Mouse (Mus musculus) ES-Bruce4 (cell line): ENCODE measurements around the gene Hist1h4f. TPM values are rescaled to one million over a fixed set of nuclear protein-coding genes. Genes with fewer than 3 reads are reported as not detected.
"Not testable (repeated sequence)": the region's sequence is repeated elsewhere in the genome, so short reads cannot be mapped to it uniquely, and the experiment has no call there.

Experiments used
- H3K27ac ChIP-seq: 2 replicates; pipeline ENCODE4 v1.5.1; 2012; ENCODE audit warnings: low read length, inconsistent platforms; ENCODE audit not compliant: insufficient read depth
- H3K27me3 ChIP-seq: 2 replicates; pipeline ENCODE4 v1.6.1; 2012; ENCODE audit warnings: mild to moderate bottlenecking, low read length, inconsistent platforms; ENCODE audit not compliant: control insufficient read depth, poor library complexity, insufficient read depth, severe bottlenecking
- H3K36me3 ChIP-seq: 2 replicates; pipeline ENCODE4 v1.6.1; 2012; ENCODE audit warnings: inconsistent platforms, mild to moderate bottlenecking, low read length, moderate library complexity; ENCODE audit not compliant: control insufficient read depth, poor library complexity, insufficient read depth, severe bottlenecking
- H3K4me1 ChIP-seq: one replicate; pipeline ENCODE4 v1.8.1; 2011; ENCODE audit warnings: low read length; ENCODE audit not compliant: control insufficient read depth, insufficient read depth
- H3K4me3 ChIP-seq: 2 replicates; pipeline ENCODE4 v1.5.1; 2011; ENCODE audit warnings: low read depth, mild to moderate bottlenecking, low read length
- H3K9ac ChIP-seq: 2 replicates; pipeline ENCODE4 v1.6.1; 2012; ENCODE audit warnings: low read depth, mild to moderate bottlenecking, inconsistent platforms; ENCODE audit not compliant: poor library complexity, severe bottlenecking
- H3K9me3 ChIP-seq: replicated peaks from 2 replicates; pipeline ENCODE4 v1.6.1; 2012; ENCODE audit warnings: mild to moderate bottlenecking, low read length, inconsistent platforms; ENCODE audit not compliant: control insufficient read depth, poor library complexity, insufficient read depth, severe bottlenecking
- CTCF ChIP-seq: IDR thresholded peaks from one replicate; pipeline ENCODE4 v1.8.1; 2011; ENCODE audit warnings: low read depth, low read length
- EP300 ChIP-seq: IDR thresholded peaks from 2 replicates; pipeline ENCODE4 v1.6.1; 2011; ENCODE audit warnings: low read depth, low read length; ENCODE audit not compliant: insufficient read depth
- POLR2A ChIP-seq: IDR thresholded peaks from one replicate; pipeline ENCODE4 v1.8.1; 2011; ENCODE audit warnings: low read length; ENCODE audit not compliant: insufficient read depth
- polyA plus RNA-seq: library from polyadenylated mRNA; stranded (reverse); fragments of >200 nt; gene quantifications from 2 replicates; pipeline ENCODE4 v1.2.4, GENCODE M21; 2011; ENCODE audit warnings: low read depth; ENCODE audit not compliant: missing spikeins, insufficient read depth, insufficient read length

Gene Hist1h4f
- polyA plus RNA-seq, 1 experiment = 24.1 TPM

GRCm38 (mm10) chr13:23562699-23563462, 11.4 kb upstream of the Hist1h4f start:
- H3K4me1 ChIP-seq = no peaks in the 10 kb centered on the region
- H3K36me3 ChIP-seq = no peaks in the 10 kb centered on the region
- peak overlapping the region; percentile 84 for H3K4me3 ChIP-seq
- H3K9ac ChIP-seq = peak overlapping the region; percentile 97
- no peaks in the 10 kb centered on the region for H3K27me3 ChIP-seq
- H3K9me3 ChIP-seq = no peaks in the 10 kb centered on the region
- peak overlapping the region; percentile 98 for H3K27ac ChIP-seq
- no peak for TF ChIP-seq CTCF
- TF ChIP-seq EP300 = no peak
- no peak for TF ChIP-seq POLR2A

GRCm38 (mm10) chr13:23561883-23562659, 10.6 kb upstream of the Hist1h4f start, which contains the start of gene Hist1h3e:
Gene Hist1h3e, minus strand, starts transcription at chr13:23562369.
- peak within 1 kb of the TSS; percentile 98 for H3K27ac ChIP-seq
- TF ChIP-seq POLR2A = peak; percentile 97
- 0 out of 2 replicates have a peak, but pooled peaks have one; percentile 29 for TF ChIP-seq EP300
- not testable (repeated sequence) for H3K4me1 ChIP-seq

GRCm38 (mm10) chr13:23561531-23561882, 10.1 kb upstream of the Hist1h4f start:
- H3K36me3 ChIP-seq, H3K9me3 ChIP-seq, H3K4me1 ChIP-seq, H3K9ac ChIP-seq, H3K27me3 ChIP-seq, H3K27ac ChIP-seq: not testable (repeated sequence)
- H3K4me3 ChIP-seq = peak overlapping the region; percentile 67

More at GRCm38 (mm10) chr13:23561883-23562659, 10.6 kb upstream of the Hist1h4f start, which contains the start of gene Hist1h3e:
- H3K4me3 ChIP-seq = peak within 1 kb of the TSS; percentile 84
- not testable (repeated sequence) for H3K9me3 ChIP-seq, H3K27me3 ChIP-seq, H3K36me3 ChIP-seq
- peak within 1 kb of the TSS; percentile 97 for H3K9ac ChIP-seq

- not testable (repeated sequence) for H3K27me3 ChIP-seq, H3K4me1 ChIP-seq, H3K36me3 ChIP-seq, H3K4me3 ChIP-seq, H3K9me3 ChIP-seq, H3K9ac ChIP-seq
- peak overlapping the region; percentile 86 for H3K27ac ChIP-seq
Measured at GRCm38 (mm10) chr13:23560699-23561098, 9.3 kb upstream of the Hist1h4f start.

- H3K4me1 ChIP-seq = no peaks in the 10 kb centered on the region
- no peaks in the 10 kb centered on the region for H3K27me3 ChIP-seq
- no peaks in the 10 kb centered on the region for H3K9me3 ChIP-seq
- no peaks in the 10 kb centered on the region for H3K36me3 ChIP-seq
- peak overlapping the region; percentile 82; the same call in 1 of the 2 replicates for H3K27ac ChIP-seq
- TF ChIP-seq EP300 = no peak
- no peak for TF ChIP-seq CTCF
- TF ChIP-seq POLR2A = no peak
- peak overlapping the region; percentile 91 for H3K9ac ChIP-seq
- no peak overlapping the region for H3K4me3 ChIP-seq
Measured at GRCm38 (mm10) chr13:23556906-23557305, 5.5 kb upstream of the Hist1h4f start.

GRCm38 (mm10) chr13:23555839-23556416, 4.5 kb upstream of the Hist1h4f start:
- Histone ChIP-seq H3K4me1 (no peaks in the 10 kb centered on the region), H3K9me3 (no peaks in the 10 kb centered on the region), H3K4me3 (peak overlapping the region; percentile 68), H3K36me3 (no peaks in the 10 kb centered on the region), H3K9ac (peak overlapping the region; percentile 91), H3K27me3 (no peaks in the 10 kb centered on the region), H3K27ac (peak overlapping the region; percentile 94)
- TF ChIP-seq EP300 (no peak), POLR2A (peak; percentile 92), CTCF (no peak)
